Mouse (Mus musculus): ENCODE measurements around the gene Fos.

The Fos gene

DNA sequence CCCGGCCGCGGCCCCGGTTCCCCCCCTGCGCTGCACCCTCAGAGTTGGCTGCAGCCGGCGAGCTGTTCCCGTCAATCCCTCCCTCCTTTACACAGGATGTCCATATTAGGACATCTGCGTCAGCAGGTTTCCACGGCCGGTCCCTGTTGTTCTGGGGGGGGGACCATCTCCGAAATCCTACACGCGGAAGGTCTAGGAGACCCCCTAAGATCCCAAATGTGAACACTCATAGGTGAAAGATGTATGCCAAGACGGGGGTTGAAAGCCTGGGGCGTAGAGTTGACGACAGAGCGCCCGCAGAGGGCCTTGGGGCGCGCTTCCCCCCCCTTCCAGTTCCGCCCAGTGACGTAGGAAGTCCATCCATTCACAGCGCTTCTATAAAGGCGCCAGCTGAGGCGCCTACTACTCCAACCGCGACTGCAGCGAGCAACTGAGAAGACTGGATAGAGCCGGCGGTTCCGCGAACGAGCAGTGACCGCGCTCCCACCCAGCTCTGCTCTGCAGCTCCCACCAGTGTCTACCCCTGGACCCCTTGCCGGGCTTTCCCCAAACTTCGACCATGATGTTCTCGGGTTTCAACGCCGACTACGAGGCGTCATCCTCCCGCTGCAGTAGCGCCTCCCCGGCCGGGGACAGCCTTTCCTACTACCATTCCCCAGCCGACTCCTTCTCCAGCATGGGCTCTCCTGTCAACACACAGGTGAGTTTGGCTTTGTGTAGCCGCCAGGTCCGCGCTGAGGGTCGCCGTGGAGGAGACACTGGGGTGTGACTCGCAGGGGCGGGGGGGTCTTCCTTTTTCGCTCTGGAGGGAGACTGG, at the start of gene Fos:
Gene Fos (plus strand): TSS at position 410 of the 817 bp plus-strand sequence.
- peak; percentile 85 to 92 for DNase-seq (ENCODE audit: low read depth in 1 of 2, low spot score in 2 of 2)

DNA sequence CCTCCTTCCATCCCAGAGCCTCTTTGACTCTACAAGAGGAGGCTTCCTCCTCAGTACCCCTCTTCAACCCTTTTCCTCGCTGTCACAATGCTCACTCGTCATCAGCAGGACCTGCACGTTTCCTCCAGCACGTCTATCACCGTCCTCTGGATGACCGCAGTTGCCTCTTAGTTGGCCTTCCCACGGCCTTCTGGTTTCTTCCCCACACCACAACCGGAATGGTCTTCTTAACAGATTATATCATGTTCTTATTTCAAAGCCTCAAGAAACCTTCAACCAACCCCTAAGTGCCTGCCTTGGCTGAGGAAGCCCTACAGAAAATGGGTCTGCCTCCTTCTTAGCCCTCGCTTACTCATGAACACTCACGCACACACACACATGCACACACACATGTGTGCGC, 48.0 kb upstream of the Fos start:
- no peak for DNase-seq (ENCODE audit: low read depth in 1 of 2, low spot score in 2 of 2)

DNA sequence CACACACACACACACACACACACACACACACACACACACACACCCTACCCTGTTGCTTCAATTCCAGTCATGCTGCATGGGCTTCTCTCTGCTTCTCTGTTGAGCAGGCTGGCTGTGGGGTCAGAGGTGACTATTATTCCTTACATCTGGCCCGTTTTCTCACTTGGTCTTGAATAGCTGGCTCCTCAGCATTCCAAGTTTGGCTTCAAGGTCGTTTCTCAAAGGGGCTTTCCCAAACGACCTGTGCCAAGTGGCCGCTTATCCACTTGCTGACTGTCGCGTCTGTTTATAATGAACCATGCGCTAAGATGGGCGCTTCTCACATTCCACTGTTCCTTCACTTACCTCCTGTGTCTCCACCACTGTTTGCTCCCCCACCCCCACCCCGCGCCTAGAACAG, 47.6 kb upstream of the Fos start:
- DNase-seq (ENCODE audit: low read depth in 1 of 2, low spot score in 2 of 2), result no peak

- DNase-seq (ENCODE audit: low read depth in 1 of 2, low spot score in 2 of 2), result no peak
Measured at GRCm38 (mm10) chr12:85427802-85428201, 45.9 kb upstream of the Fos start.

- DNase-seq (ENCODE audit: low read depth in 1 of 2, low spot score in 2 of 2), result no peak
Measured at GRCm38 (mm10) chr12:85429999-85430398, 43.7 kb upstream of the Fos start.

- no peak for DNase-seq (ENCODE audit: low read depth in 1 of 2, low spot score in 2 of 2)
Measured at GRCm38 (mm10) chr12:85430434-85430833, 43.3 kb upstream of the Fos start.

GRCm38 (mm10) chr12:85433850-85434249, 39.8 kb upstream of the Fos start:
- no peak for DNase-seq (ENCODE audit: low read depth in 1 of 2, low spot score in 2 of 2)

- DNase-seq (ENCODE audit: low read depth in 1 of 2, low spot score in 2 of 2), result no peak
Measured at GRCm38 (mm10) chr12:85434526-85434925, 39.2 kb upstream of the Fos start.

DNA sequence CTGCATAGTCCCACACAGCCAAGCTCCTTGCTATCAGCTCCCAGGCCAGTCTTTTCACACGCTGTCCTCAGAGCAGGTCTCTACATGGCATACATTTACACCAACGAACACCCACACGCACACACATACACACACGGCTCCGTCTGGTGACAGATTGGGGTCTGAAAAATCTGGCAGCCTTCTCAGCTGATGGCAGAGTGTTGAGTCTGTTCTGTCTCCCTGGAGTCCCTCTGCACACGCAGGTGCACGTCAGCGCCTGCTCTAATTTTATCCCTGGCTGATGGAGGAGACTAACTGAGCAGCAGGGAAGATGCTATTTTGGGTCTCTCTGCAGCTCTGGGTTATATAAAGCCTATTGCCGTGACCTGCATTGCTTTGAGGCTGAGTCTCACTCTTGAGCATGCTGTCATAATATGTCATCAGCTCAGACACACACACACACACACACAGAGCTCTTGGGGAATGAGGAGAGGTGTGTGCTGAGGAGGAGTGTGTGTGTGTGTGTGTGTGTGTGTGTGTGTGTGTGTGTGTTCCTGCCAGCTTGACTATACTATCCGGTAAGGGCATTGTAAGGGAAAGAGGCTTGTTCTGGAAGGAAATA, 37.6 kb upstream of the Fos start:
- no peak for DNase-seq (ENCODE audit: low read depth in 1 of 2, low spot score in 2 of 2)

DNA sequence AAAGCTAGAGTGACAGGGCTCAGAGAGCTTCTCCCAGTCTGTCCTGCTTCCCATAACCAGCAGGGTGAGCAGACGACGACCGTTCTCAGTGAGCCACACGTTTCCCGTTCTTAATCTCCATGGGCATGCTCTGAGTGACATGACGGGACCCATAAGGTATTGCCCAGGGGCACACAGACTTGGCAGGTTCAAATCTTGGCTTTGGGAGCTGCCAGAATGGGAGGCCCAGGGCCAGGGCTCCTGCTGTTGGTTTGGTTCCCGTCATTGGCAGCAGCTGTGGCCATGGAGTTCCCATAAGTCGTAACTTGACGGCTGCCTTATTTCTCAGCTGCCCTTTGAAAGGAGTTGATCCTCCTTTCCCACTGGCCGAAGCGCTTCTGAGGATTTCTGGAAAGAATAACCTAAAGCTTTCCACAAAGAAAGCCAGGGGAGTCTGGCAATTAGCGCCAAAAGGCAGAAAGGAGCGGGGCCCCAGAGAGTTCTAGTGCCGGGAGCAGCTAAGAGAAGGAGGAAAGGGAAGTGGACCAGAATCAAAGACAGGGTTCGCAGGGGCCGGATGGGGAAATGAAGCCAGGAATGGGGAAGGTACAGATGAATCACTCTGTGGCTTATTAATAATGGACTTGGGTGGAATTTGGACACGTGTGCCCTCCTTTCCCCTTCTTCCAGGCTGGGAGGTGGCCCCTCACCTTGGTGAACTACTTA, 36.4 kb upstream of the Fos start:
- DNase-seq (ENCODE audit: low read depth in 1 of 2, low spot score in 2 of 2), result peak; percentile 48 to 67

DNA sequence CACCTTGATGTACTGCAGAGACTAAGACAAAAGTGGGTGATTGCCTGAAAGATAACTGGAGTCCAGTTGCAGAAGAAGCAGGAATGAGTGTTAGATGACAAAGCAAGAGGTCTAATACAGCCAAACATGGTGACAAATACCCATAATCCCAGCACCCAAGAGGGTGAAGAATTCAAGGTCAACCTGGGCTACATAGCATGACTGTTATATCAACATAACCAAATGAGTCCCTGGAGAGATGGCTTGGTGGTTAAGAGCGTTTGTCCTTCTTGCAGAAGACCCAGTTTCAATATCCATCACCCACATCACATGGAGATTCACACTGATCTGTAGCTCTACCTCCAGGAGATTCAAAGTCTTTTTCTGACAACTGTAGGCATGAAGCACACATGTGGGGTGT, 30.2 kb upstream of the Fos start:
- DNase-seq (ENCODE audit: low read depth in 1 of 2, low spot score in 2 of 2), result no peak

GRCm38 (mm10) chr12:85444646-85445045, 29.0 kb upstream of the Fos start:
- peak in 1 of 2 experiments; percentile 42 for DNase-seq (ENCODE audit: low read depth in 1 of 2, low spot score in 2 of 2)

DNA sequence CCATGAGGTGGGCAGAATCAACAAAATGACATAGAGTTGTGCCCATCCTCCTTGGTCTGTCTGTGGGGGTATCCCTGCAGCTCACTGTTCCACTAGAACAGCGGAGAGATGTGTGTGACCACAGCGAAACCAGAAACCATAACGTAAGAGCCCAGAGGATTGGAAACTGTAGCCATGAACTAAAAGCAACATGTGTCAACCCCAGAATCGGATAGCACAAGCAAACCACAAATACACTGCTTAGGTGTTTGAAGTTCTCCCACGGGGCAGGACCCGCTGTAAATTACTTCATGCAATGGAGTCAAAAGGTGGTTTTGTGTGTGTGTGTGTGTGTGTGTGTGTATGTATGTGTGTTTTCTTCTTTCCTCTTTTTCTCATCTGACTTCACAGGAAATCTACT, 26.7 kb upstream of the Fos start:
- DNase-seq (ENCODE audit: low read depth in 1 of 2, low spot score in 2 of 2), result no peak

DNA sequence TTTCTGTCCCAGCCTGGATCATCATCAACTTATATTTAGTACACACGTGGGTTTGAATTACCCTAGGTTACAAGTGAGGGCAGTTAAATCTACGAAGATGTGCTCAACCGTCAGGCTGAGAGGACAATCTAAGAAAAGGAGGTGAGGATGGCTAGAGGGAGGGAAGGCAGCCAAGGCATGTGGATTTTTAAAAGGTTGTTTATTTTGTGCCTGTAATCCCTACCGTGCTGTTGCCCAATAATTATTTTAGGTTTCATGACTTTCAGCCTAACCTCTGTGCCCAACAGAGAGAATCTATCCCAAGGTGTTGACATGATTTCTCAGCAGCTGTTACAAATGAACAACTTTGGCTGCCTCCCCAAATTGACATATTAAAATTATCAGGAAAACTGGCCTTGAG, 26.2 kb upstream of the Fos start:
- DNase-seq (ENCODE audit: low read depth in 1 of 2, low spot score in 2 of 2), result no peak

DNA sequence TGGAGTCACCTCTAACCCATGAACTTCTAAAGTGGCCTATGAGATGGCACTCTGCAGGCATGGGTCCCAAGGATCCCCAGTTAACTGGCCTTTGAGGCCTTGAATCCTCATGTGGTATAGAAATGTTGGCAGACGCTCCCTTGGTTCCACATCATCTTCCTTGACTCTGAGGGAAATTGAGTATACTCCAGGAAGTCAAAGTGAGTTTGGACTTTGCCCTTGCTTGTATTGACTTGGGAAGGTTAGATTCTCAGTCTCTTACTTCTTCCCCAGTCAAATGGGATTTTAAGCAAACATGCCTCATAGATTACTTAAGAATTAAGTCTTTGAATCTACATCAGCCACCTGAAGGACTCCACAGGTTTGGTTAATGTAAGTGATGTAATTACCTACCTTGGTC, 24.2 kb upstream of the Fos start:
- no peak for DNase-seq (ENCODE audit: low read depth in 1 of 2, low spot score in 2 of 2)

- no peak for DNase-seq (ENCODE audit: low read depth in 1 of 2, low spot score in 2 of 2)
Measured at GRCm38 (mm10) chr12:85451693-85452491, 21.8 kb upstream of the Fos start.

GRCm38 (mm10) chr12:85455065-85456058, 18.3 kb upstream of the Fos start:
- DNase-seq (ENCODE audit: low read depth in 1 of 2, low spot score in 2 of 2), result peak; percentile 98

DNA sequence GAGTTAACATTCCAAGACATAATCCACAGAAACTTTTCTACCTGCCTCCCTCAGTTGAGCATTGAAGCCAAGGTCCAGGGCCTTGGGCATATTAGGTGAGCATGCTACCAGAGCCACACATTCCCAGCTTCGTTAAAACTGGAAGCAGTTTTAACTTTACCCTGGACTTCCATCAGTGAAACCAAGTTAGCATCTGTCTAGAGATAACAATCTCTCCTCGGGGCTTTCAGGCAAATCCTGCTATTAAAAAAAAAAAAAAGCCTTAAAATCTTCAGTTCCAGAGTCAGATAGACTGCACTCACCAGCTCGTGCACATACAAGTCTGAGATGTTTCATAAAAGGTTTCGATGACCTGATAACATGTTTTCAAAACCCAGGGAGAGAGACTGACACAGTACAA, 17.4 kb upstream of the Fos start:
- DNase-seq (ENCODE audit: low read depth in 1 of 2, low spot score in 2 of 2), result no peak

DNA sequence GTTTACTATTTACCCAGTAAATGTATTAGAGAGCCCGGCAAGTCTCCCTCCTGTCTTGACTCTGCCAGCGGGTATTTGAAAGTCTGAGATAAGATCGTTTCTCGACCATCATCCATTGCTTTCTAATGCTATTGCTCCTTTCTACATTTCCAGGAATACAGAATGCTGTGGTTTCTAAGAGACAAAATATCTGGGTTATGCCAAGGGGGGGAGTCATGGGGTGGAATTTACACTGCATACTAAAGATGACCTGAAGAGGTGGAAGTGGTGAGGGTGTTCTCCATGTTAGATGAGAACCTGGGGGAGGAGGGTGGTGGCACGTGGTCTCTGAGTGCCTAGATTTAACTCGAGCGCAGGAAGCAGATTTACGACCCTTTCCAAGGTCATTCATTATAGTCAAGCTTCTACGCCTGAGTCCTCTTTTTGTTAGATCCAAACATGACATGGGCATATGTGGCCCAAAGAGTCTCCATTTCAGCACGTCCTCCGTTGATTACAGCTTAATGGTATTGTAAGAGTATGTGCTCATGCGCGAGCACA, 16.7 kb upstream of the Fos start:
- DNase-seq (ENCODE audit: low read depth in 1 of 2, low spot score in 2 of 2), result no peak

DNA sequence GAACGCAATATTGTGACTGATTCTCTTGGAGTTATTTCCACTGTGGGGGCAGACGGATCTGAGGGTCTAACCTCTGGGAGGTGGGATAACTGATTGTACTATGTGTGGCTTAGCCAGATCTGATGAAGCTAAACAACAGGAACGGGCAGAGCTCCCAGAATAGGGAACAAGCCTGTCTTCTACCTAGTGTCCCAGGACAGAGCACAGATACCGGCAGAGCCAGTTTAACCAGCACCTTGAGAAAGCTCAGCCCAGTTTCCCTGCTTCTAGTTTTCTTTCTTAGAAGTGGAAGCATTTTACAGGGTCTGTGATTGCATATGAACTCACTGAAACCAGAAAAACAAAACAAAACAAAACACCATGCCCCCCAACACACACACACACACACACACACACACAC, 13.9 kb upstream of the Fos start:
- no peak for DNase-seq (ENCODE audit: low read depth in 1 of 2, low spot score in 2 of 2)

Data from monocyte, adult 2 months (primary cell).